Mouse (Mus musculus): ENCODE measurements around the gene Obscn.
A peak's percentile ranks its signal among the peaks of the same experiment; 100 is the strongest.

Obscn gene

GRCm38 (mm10) chr11:59135904-59136452 lies at the start of gene Obscn:
TSS of gene Obscn (minus strand) at chr11:59136402.
- no peak for DNase-seq (ENCODE audit: extremely low spot score, low read depth, low spot score)

DNA sequence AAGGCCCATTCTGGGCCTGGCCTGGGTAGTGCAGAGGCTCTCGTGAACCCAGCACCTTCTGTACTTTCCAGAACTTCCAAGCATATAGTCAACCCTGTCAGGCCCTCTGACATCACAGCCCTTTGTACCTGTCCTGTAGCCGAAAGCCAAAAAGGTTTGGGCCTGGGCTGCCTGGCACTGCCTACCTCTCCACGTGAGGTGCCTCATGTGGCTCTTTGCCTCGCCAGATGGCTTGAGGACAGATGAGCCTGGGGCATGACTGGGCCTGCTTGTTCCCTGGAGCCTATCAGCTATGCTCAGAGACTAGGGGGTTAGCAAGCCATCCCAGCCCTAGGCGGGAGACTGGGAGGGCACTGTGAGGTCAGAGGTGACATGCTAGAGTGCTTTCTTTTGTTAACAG lies 49.3 kb upstream of the Obscn start:
- DNase-seq (ENCODE audit: extremely low spot score, low read depth, low spot score) = no peak

DNA sequence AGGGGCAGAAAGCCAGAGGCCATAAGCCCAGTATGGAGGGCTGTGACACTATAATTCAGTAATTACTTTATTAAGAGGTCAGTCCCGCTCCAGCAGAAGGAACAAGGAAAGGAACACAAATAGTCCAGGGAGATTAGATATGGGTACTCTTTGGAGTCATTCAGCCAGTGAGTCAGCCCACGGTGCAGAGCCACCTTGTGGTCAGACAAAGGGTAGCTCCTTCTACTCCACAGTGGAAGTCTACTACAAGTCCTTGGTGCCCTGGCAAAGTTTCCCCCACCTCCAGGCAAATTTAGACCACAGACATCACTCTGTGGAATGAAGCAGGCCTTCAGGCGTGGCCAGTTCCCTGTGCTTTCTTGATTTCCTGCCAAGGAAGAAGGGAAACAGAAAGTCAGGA lies 47.6 kb upstream of the Obscn start:
- no peak for DNase-seq (ENCODE audit: extremely low spot score, low read depth, low spot score)

GRCm38 (mm10) chr11:59182864-59183331 lies 46.7 kb upstream of the Obscn start, which contains the start of gene Gjc2:
TSS of gene Gjc2 (minus strand) at chr11:59183213.
- DNase-seq (ENCODE audit: extremely low spot score, low read depth, low spot score) = no peak

DNA sequence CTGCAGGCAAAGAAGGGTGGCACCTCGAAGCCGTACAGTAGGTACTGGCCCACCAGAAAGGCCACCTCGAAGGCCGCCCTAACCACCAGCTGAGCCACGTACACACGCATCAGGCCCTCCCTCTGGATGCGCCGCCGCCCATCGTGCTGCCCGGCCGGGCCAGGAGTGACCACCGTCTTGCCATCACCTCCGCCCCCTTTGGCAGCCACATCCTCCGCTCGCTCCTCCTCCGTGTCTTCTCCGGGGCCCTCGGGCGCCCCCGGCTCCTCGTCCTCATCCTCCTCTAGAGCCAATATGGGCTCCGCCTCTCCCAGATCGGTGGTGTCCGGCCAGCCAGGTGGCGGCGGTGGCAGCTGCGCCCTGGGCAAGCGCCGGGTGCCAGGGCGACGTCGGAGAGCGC lies 40.7 kb upstream of the Obscn start:
- DNase-seq (ENCODE audit: extremely low spot score, low read depth, low spot score) = no peak

- no peak for DNase-seq (ENCODE audit: extremely low spot score, low read depth, low spot score)
Observed at GRCm38 (mm10) chr11:59176475-59176874, 40.3 kb upstream of the Obscn start.

DNA sequence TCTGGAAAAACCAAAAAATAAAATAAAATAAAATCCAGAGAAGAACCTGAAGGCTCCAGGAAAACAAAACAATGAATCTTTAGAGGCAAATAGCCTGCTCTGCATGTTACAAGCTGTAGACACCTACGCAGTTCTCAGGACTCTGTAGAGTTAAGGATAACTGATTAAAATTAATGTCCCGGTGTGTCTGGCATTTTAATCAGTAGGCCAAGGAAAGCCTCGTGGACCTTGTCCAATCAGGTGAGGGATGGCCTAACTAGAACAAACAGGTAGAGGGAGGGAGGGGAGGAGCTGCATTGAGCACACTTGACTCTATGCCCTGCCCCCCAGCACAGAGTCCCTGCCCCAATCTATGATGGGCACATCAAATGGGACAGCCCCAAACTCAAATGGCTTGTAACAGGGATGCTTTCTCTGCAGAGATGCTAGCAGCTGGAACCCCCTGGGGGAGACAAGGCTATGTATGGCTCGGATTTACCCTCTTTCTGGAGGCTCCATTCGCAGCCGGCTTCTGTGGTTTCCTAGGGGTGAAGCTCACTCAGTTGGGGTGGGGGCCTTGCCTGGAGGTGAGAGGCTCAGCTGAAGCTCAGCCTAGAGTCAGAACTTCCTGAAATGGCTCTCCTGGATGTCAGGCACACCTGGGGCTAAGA lies 38.1 kb upstream of the Obscn start:
- no peak for DNase-seq (ENCODE audit: extremely low spot score, low read depth, low spot score)

GRCm38 (mm10) chr11:59170549-59170948 lies 34.3 kb upstream of the Obscn start:
- no peak for DNase-seq (ENCODE audit: extremely low spot score, low read depth, low spot score)

- DNase-seq (ENCODE audit: extremely low spot score, low read depth, low spot score) = no peak
Observed at GRCm38 (mm10) chr11:59169807-59170206, 33.6 kb upstream of the Obscn start.

DNA sequence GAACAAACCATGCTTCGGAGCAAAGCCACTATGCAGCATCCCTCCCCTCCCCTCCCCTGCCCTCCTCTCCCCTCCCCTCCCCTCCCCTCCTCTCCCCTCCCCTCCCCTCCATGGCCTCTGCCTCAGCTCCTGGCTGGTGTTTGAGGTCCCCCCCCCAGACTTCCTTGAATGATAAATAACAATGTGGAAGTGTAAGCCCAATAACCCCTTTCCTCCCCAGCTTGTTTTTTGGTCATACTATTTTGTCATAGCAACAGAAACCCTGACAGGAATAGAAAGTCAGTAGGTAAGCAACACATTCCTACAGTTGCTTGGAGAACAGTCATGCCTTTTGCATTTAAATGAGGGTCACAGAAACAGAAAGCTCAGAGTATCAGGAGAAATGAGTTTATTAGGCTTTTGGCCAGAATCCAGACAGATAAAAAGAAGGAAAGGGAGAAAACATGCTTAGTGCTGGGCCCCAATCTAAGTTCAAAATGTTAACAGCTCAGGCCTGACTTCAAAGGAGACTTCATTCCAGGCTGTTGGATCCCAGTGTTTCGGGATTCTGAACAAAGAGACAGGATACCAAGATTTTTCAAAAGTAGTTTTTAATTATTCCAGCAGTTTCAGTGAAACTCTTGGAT lies 29.5 kb upstream of the Obscn start:
- no peak for DNase-seq (ENCODE audit: extremely low spot score, low read depth, low spot score)

DNA sequence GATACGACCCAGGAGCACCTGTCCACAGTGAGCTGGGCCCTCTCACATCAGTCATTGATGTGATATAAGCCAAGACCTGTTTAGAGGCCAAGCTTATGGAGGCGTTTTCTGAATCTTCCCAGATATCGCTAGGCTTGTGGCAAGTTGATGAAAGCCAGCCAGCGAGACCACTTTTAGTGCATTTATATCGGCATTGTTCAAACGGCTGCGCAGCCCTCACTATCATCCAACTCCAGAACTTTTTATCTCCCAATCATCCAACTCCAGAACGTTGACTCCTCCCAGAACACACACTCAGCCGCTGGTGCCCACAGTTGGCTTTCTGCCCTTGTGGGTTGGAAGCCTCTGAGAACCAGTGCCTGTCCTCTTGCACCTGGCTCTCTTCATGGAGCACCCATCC lies 28.2 kb upstream of the Obscn start:
- no peak for DNase-seq (ENCODE audit: extremely low spot score, low read depth, low spot score)

DNA sequence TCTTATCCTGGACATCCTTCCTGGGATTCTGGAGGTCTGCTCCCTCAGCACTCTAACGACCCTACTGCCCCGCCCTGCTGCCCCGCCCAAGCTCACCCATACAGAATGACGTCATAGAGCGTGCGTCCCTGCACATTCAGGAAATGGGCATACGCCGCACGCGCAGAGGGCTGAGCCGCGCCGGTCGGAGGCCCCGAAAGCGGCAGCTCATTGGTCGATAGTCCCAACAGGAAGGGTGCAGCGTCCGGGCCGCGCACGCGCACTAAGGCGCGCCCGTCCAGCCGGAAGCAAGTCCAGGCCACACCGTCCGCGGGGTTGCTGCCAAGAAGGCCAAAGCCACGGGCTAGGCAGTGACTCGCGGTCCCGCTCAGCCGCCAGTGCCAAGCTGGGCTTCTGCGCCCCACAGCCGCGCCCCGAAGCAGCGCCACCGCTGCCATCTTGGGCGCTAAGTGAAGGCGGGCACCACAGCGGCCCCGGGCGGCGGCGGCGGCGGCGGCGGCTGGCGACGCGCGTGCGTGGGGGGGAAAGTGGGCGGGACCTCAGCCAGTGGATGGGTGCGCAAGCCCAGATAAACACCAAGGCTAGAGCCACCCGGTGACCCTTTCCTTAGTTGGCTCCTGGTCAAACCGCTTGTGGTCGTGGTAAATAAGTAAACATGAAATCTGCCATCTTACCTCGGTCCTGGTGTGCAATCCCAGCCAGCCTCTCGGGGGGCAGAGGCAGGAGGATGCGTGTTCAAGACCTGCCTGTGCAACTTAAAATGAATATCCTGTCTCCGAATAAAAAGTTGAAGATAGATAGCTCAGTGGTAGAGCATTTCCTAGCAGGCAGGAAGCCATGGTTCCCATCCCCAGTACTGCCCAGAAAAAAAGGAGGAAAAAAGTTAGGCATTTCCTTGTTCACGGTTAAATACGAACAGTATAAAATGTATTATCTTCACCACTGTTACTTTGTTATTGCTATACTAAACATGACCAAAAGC lies 27.3 kb upstream of the Obscn start, which contains the start of gene Iba57:
Gene Iba57, minus strand, starts transcription at position 485 of the 982 bp plus-strand sequence.
- DNase-seq (ENCODE audit: extremely low spot score, low read depth, low spot score) = peak; percentile 90

DNA sequence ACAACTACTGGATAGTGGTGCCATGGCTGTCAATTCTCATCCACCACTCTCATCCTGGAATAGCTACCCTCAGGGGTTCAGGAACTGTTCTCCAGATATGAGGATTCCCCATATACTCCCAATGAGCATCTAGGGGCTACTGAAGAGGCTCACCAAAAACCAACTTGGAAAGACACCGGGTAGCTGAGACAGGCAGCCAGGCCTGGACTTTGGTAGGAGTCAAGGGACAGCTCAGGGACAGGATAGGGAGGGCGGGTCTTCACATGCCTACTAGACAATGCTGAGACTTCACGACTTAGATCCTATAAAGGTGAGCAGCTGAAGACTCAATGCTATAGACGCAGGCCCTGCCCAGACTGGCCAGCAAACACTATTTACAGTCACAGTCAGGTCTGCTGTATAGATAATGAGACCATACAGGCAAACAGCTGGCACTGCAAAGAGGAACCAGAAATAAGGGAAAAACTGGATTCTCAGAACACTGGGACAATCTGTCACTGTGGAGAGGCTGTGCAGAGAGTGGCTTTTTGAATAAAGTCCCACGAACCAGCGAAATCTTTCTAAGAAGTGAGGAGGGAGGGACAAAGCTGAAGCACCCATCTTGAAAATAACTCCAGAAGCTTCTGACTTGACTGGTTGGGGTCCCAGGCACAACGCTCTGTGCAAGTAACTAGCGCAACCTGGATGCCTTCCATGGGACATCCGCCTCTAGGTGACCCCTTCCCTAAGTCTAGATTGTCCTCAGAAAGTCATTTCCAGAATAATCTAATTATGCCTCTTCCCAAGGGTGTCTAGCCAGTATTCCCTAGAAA lies 26.4 kb upstream of the Obscn start:
- no peak for DNase-seq (ENCODE audit: extremely low spot score, low read depth, low spot score)

GRCm38 (mm10) chr11:59161398-59161797 lies 25.2 kb upstream of the Obscn start:
- DNase-seq (ENCODE audit: extremely low spot score, low read depth, low spot score) = no peak

DNA sequence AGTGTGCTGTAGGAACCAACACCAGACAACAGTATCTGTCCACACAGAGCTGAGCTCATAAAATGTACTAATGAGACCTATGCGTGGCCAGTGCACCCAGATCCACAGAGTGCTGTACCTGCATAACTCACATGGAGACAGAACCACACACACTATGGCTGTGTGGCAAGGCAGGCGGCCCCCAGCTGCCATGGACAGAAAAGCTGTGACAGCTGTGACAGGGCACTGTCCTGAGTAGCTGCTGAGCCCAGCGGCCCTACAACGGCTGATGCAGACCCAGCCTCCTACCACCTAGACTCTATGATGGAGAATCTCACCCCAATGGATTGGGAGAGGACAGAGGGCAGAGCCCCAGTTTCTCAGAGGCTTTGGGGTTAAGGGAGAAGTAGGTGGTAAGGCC lies 23.4 kb upstream of the Obscn start:
- no peak for DNase-seq (ENCODE audit: extremely low spot score, low read depth, low spot score)

GRCm38 (mm10) chr11:59159099-59159498 lies 22.9 kb upstream of the Obscn start:
- DNase-seq (ENCODE audit: extremely low spot score, low read depth, low spot score) = no peak

DNA sequence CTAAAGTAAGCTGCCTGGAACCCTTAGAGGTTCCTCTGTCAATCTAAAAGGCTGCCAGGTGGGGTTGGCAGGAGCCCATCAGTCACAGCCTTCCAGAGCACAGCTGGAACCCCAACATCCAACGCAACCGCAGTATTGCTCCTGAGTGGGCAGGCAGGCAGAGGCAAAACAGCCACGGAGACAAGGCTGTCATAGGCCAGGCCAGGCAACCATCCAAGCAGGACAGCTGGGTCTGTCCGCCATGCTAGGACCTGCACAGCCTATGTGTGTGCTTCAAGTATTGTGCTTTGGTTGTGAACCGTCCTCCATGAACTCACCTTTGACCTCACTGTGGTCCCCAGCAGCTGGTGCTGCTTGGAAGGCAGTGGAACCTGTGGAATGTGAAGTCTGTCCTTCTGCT lies 19.7 kb upstream of the Obscn start:
- DNase-seq (ENCODE audit: extremely low spot score, low read depth, low spot score) = no peak

DNA sequence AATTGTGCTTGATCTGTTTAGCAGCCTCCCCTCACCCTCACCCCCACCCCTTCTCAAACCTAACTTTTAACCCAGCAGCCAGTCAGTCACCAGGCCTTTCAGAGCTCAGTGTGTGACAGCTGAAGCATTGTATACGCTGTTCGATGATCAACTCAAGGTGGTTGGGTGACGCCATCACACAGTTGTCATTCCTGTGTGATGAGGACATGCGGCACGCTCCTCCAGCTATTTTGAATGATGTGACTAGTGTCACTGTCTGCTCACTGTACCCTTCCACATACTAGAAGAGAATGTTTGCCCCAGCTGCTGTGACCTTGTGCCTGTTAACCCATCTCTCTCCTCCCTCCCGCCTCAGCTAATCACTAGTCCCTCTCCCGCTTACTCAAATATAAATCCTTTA lies 18.0 kb upstream of the Obscn start:
- no peak for DNase-seq (ENCODE audit: extremely low spot score, low read depth, low spot score)

- DNase-seq (ENCODE audit: extremely low spot score, low read depth, low spot score) = no peak
Observed at GRCm38 (mm10) chr11:59151729-59152128, 15.5 kb upstream of the Obscn start.

- DNase-seq (ENCODE audit: extremely low spot score, low read depth, low spot score) = no peak
Observed at GRCm38 (mm10) chr11:59149302-59149701, 13.1 kb upstream of the Obscn start.
